Mouse (Mus musculus) lung, postnatal 0 days (tissue): ENCODE results near the gene Lmln.

ENCODE experiments used
- CTCF ChIP-seq: IDR thresholded peaks from 2 replicates; pipeline ENCODE4 v1.5.1; 2016; ENCODE audit warnings: antibody characterized with exemption, mild to moderate bottlenecking
- EP300 ChIP-seq: IDR thresholded peaks from 2 replicates; pipeline ENCODE4 v1.6.1; 2016; ENCODE audit warnings: antibody characterized with exemption, mild to moderate bottlenecking, control low read depth

GRCm38 (mm10) chr16:33143452-33143851, 81.1 kb downstream of the Lmln start:
- TF ChIP-seq CTCF (no peak), EP300 (no peak)
